Mouse (Mus musculus) mouse trophoblast stem cell (cell line): ENCODE measurements around the gene Ppil2.

ENCODE experiments used
- in situ Hi-C, 2 experiments: fragments of 300-500 bp; cut with MseI, MboI; formaldehyde crosslinking; loops; 2 replicates in 1 of 2; 3 replicates in 1 of 2; pipeline ENCODE4 v1.15.1; 2025

Ppil2 gene

DNA sequence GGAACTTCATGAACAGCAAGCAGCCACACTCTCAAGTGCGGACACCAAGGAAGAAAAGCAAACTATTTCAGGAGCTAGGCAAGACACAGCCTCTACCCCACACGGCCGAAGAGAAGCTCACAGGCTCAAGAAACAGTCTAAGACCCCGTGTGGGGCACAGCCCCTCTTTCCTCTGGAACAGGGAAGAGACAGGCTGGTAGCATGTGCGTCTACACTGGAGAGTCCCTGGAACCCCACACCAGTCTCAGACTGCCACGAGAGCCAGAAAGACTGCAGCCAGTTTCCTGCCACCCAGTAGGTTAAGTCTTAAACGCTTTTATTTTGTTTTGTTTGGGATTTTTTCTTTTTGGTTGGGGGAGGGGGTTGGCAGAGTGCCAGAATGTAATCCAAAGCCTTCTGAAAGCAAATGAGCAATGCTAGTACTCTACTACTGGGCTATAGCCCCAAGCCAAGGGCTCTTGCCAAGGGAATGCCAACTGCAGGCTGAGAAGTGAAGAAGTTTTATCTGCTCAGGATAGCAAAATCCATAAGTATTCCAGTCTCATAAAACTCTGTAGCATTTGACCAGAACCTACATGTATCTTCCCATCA, 8.3 kb downstream of the Ppil2 start:
- in situ Hi-C loops: no loop called here

DNA sequence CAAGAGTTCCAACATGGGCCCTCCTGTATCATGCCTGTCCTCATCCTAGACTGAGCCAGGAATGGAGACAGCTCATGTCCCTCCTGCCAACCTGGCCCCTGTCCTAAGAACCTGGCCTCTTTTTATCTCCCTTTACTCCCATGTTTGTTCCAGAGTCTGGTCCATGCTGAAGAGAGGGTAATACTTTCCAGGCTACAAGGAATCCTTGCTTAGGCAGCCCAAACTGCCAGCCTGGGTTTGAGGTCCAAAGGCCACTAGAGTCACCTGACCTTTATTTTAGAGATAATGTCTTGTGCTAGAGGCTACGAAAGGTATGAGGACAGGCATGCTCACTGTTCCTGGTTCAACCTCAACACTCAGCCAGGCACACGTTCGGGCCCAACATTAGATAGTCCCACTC, 14.1 kb downstream of the Ppil2 start:
- in situ Hi-C loops: no loop called here

DNA sequence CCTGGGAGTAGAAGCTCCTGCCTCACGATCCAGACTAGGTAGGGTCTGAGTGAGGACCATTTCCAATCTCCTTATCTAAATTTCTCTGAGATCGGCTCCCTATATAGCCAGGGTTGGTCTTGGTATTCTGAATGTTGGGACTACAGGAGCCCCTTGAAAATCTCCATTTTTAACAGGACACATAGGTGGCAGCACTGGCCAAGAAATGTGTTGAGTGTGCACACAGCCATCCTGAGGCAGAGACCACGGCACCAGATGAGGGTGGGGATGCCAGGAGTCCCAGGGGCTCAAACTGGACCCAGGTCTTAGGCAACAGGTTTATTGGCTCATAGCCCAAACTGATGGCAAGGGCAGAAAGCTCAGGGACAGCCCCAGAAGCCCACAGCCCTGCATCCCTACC, 22.7 kb downstream of the Ppil2 start:
- in situ Hi-C loops: no loop called here

DNA sequence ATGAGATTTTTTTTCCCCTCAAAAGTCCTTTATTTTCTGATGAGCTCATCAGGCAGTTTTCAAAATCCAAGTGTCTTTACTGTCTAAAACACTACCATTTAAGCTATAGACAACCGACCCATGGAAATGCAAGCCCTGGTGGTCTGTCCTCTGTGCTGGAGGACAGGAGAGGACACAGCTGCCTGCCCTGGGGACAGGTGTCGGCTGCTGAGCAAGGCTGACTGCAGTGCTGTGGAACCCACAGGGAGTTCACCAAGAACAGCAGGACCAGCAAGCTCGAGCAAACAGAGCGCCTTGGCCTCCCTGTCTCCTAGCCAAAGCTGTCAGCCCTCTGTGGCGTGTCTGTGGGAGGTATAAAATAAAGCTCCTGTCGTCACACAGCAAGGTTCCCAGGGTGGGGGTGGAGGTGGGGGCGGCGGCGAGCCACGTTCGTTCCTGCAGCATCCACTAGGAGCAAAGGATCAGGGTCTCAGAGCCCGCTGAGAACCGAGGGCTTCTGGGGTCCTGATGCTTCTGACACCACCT, 24.3 kb downstream of the Ppil2 start:
- in situ Hi-C loops: no loop called here

DNA sequence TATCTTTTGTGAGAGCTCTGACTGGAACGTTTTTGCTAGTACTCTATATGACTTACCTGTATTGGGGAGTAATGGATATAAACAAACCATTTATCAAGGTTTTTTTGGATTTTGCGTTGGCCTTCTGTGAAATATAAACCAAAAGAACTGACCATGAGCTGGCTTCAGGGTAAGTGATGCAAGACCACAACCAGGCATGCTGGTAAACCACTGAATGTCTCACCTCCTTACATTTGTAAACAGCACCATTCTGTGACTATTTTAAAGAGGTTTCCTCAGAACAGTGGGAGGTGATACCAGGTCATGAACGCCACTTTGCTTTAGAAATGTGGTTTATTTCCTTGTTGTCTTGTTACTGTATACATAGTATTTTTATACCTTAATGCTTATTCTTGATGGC, 24.8 kb downstream of the Ppil2 start:
- in situ Hi-C loops: no loop called here

DNA sequence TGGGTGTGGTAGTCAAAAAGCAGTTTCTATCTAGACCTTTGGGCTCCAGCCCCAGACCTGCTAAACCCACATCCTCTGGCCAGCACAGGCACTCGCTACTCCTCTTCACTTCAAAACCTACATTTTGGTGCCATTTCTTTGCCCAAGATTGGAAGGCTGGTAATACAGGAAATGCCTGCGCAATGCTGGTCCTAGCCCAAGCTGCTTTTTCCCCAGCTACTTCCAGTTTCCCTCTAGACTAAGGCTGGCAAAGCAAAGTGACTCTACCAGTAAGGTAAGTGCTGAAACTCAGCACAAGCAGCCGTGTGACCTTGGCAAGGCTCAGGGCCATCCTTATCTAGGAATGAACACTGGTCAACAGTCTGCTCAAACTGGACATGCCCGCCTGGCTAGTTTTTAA, 25.4 kb downstream of the Ppil2 start:
- in situ Hi-C loops: no loop called here

DNA sequence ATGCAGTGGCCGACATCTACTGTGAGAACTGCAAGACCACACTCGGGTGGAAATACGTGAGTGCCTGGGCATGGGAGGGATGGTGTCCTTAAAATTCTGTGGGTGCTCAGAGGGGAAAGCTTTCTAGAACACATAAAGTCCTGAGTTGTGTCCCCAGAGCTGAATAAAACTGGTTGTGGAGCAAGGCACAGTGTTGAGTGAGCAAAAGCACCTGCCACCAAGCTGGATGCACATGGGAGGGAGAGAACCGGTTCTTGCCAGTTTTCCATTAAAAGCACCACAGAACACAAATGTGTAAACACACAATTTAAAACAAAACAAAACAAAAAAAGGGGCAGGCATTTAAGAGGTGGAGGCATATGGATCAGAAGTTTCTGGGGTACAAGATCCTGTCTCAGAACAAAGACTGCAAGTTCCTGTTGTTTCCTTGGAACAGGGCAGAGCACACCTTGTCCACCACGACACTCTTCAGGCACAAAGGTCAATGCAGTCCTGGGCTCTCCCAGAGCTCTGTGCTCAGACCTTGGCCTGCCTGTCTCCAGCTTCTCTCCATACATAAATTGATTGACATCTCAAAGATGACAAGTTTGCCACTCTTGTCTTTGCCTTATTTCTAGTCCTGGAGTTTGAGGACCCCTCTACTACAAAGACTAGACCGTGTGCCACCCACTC, 28.8 kb downstream of the Ppil2 start:
- in situ Hi-C loops: no loop called here

DNA sequence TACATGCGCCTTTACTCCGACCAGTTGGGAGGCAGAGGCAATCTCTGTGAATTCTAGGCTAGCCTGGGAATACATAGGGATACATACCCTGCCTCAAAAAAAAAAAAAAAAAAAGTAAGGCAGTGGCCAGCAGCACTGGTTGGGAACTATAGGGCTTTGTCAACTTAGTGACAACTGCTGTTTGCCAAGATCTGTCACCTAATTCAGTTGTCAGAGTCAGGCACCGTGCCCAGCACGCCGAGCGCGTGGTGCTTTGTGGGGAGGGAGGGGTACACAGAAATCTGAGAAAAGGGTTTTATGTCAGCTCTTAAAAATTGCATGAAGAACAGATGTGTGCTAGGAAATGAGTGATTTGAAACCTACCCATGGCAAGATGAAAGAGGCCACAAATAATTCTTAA, 33.0 kb downstream of the Ppil2 start:
- in situ Hi-C loops: no loop called here

DNA sequence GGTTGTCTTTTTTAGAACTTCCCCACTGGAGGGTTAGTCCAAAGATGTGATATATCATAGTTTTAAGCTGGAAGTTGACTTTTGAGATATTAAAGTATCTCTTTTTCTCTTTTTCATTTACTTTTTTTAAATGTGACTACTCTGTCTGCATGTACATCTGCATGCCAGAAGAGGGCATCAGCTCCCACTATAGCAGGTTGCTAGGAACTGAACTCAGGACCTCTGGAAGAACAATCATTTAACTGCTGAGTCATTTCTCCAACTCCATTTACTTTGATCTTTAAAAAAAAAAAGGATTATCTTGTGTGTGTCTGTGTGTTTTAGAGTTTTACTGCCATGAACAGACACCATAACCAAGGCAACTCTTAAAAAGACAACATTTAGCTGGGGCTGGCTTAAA, 34.2 kb downstream of the Ppil2 start:
- in situ Hi-C loops: no loop called here

DNA sequence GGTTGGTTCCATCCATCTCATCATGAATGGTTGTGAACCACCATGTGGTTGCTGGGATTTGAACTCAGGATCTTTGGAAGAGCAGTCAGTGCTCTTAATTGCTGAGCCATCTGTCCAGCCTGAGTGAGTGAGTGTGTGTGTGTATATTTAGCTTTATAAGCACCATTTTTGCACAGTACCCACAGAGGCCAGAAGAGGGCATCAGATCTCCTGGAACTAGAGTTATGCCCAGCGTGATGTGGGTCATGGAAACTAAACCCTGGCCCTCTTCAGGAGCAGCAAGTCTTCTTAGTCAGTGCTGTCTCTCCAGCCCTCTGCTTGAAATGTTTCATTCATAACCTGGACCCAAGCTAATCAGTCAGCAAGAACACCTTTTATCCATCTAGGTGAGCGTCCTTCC, 34.8 kb downstream of the Ppil2 start:
- in situ Hi-C loops: no loop called here

DNA sequence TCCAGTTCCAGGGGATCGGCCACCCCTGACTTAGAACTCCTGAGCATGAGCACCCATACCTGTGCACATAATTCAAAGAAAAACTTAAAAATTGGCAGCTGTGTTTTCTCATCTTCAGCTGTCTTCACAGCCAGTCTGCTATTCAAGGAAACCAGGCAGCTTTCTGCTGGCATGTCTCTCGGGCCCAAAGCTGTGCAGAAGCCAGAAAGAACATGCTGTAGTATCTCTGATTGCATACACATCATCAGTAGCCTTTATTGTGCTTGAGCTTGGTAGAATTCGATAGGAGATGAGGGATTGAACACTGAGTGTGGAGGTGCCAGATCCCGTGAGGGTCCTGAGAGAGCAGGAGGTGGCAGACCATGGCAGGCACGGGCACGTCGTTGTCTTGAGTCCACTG, 38.1 kb downstream of the Ppil2 start:
- in situ Hi-C loops: no loop called here

DNA sequence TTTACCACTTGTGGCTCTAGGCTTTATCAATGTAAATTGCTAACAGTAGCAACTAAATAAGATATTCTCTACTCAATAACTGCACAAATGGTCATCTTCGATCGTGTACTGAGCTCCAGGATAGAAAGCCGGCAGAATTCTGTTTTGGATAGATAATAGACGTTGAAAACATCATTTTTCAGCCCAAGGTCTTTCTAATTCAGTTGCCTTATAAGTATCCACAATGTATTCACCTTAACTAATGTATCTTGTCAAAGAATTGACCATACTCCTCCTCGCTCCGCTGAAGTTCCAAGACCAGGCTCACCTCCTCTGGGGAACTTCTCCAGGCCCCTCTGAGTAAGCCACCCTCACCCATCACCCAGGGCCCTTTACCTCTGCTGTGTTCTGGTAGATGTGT, 40.3 kb downstream of the Ppil2 start:
- in situ Hi-C loops: no loop called here

DNA sequence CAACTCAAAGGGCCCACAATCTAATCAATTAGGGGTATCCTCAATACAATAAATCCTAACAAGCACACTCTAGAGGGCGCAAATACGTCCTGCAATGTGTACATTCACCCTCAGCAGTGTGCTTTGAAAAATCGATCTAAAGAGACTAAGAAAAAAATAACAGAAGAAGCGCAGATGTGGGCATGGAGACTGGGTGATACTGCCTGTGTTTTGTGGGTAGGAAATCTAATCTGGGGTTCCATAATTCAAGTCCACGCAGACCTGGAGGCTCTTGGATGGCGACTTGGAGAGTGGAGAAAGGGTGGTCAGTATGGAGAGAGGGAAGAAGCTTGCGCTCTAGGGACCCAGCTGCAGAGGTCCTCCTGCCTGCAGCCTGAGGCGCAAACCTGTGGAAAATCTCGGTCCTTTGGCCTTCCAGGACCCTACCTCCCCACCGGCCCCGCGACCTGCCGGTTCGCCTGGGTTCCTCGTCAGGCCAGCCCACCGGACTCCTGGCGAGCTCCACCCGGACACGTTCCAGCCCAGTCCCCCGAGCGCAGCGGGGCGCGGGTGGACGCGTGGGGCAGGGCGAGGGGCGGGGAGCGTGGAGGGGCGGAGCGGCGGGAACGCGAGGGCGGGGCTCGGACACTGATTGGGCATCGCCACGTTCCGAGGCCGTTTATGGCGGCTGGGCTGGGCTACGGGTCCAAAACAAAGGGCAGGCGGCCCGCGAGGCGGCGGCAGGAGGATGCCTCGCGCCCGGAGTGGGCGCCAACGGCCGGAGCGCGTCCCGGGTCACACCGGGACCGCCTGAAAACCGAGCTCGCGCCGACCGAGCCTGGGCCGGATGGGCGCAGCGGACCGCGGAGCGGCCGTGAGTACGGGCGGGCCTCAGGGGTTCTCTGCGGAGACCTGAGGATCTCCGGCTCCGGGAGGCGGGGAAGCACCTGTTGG, 41.3 kb downstream of the Ppil2 start, which contains the start of gene Ypel1:
Gene Ypel1 (plus strand): TSS at position 186 of the 933 bp plus-strand sequence.
- in situ Hi-C loops: no loop called here

DNA sequence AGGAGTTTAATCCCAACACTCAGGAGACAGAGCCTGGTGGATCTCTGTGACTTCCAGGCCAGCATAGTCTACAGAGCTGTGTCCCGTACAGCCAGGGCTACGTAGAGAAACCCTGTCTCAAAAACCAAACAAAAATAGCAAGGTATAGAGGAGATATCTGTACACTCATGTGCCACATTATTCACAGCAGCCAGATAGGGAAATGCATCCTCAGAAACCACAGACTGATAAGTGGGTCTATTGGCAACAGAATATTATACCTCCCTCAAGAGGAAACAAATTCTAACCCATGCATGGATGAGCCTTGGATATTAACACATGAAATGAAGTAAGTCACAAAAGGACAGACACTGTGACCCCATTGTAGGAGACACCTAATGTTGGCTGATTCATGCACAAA, 43.5 kb downstream of the Ppil2 start:
- in situ Hi-C loops: no loop called here

DNA sequence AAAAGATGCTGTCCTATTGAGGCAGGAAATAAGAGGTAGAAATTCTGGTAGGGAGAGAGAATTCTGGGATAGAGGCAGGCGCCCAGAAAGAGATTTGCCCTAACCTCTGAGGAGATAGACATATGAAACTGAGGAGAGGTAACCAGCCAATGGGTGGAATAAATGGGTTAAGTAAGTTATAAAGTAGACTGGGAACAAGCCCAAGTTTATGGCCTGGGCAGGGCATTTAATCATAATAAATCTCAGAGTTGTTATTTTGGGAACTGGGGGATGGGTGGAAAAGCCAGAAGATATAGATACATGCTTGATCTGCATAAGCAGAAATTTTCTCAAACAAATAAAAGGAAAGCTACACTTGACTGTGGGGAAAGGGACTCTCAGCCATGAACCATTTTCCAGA, 48.7 kb downstream of the Ppil2 start:
- in situ Hi-C loops: no loop called here

DNA sequence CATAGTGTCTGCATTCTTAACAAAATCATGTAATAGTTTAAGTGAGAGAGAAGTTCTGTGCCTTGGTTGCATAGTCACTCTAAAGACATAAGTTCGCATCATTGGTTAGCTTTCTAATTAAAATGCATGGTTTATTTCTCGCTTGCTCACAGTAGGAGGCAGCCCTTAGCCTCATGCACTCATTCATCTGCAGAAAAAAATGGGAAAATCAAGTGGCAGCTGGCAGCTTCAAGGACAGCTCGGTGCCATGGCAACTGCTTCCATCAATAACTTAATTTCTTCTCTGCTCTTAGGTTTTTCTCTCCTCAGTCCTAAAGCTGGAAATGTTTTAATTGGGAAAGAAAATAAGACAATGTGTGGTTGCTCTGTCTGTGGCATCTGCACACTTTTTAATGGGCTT, 55.5 kb downstream of the Ppil2 start:
- in situ Hi-C loops: no loop called here

DNA sequence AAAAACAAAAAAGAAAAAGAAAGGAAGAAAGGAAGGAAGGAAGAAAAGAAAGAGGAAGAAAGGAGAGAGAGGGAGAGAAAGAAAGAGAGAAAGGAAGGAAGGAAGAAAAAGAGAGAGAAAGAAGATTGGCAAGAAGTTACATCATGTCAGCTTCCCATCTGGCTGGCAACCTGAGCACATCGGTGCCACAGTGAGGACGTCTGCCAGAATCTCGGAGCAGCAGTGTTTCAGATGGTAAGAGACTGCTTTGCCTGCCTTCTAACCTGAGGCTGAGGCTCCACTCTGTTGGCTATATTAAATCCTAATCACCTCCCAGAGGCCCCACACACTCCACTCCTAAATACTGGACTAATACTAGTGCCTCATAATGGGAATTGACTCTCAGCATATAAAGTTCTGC, 57.2 kb downstream of the Ppil2 start:
- in situ Hi-C loops: no loop called here

DNA sequence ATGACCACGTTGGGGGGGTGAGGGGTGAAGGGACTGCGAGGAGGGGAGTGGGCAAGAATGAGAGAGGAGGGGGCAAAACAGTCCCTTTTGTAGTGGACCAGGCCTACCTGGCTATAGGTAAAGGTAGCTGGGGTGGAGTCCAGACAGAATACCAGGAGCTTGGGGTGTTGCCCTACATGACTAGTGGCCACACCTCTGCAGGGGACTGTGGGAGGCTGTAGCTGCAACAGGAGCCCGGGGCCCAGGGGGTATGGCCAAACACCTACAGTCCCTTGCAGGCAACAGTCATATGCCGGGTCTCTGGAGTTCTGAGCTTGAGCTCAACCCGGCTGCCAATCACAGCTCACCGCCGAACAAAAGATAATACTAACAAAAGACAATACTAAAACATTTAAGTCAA, 59.0 kb downstream of the Ppil2 start:
- in situ Hi-C loops: no loop called here

DNA sequence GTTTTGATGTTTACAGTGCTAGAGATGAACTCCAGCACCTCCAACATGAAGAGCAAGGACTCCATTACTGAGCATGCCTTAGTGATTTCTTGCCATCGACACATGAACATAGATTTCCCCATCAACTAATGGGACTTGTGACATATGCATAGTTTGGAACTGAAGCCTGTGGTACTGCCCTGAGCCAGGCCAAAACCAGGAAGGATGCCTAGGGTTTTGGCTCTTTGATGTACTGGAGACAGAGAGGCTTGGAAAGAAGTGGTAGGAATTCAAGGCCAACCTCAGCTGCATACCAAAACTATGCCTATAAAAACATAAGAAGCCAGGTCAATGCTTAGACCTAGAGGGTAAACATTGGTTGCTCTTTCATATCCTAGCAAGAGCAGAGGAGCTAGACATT, 61.2 kb downstream of the Ppil2 start:
- in situ Hi-C loops: no loop called here

DNA sequence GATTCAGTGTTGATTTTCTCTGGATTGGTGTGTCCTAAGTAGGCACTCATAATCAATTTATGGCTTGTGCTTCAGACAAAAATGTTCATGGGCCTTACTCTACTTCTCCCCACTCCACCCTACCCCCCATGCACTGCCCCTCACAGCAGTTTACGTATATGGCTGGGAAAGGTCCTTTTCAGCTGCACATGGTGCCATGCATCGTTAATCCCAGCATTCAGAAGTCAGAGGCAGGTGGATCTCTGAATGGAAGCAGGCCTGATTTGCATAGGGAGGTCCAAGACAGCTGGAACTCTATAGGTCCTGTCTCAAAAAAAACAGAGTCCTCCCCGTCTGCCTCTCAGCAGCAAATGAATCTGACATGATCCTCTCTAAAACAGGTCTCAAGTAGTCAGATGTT, 65.8 kb downstream of the Ppil2 start:
- in situ Hi-C loops: no loop called here

DNA sequence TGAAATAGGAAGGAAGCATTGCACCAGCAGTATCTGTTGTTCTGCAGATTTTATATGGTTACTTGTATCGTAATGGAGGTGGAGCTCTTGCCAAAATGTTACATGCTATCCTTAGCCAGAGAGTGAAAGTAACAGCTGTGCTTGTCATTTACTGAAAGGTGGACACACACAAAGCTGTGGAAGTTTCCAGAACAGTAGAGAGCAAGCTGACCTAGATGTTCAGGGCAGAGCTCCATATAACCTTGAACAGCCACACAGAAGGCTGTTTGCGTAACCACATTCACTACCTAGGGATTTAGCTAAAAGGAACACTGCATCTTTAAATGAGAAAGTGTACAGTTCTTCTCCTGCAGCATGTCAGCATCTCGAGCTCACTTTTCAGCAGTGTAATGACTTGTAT, 66.7 kb downstream of the Ppil2 start:
- in situ Hi-C loops: no loop called here

DNA sequence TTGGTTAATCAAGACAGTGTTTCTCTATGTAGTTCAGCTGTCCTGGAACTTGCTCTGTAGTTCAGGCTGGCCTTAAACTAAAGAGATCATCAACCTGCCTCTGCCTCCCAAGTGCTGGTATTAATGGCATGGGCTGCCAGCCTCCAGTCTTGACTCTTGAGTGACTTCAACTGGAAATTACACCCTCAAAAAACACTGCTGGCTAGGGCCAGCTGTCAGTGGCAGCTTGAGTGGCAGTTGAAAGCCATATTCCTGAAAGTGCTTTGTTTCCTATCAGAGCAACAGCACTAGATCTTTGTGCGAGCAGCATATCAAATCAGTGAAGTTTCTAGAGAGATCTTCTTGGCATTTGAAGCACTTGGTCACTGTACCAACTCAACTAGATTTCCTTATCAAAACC, 69.6 kb downstream of the Ppil2 start:
- in situ Hi-C loops: no loop called here

DNA sequence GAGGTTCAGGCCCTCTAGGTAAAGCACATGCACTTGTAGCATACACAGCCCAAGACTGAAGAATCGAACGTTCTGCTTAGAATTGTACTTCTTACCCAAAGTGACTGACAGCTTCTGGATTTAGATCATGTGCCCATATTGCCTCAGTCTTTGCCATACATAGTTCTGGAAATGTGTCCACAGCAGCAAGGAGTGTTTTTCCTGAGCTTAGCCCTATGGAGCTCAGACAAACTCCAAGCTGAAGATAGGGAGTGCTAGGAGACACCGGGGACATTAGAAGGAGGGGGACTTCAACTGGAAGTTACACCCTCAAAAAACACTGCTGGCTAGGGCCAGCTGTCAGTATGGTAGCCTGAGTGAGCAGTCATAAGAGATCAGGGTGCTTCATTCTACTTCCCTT, 70.3 kb downstream of the Ppil2 start:
- in situ Hi-C loops: no loop called here
